Mouse (Mus musculus) retina, postnatal 1 day (tissue): ENCODE results near the gene Dhx16.
"Not testable (repeated sequence)": the region's sequence is repeated elsewhere in the genome, so short reads cannot be mapped to it uniquely, and the experiment has no call there.

Experiments used
- DNase-seq: peaks from one replicate; pipeline ENCODE4 v3.0.0-alpha.2; 2012

The Dhx16 gene

DNA sequence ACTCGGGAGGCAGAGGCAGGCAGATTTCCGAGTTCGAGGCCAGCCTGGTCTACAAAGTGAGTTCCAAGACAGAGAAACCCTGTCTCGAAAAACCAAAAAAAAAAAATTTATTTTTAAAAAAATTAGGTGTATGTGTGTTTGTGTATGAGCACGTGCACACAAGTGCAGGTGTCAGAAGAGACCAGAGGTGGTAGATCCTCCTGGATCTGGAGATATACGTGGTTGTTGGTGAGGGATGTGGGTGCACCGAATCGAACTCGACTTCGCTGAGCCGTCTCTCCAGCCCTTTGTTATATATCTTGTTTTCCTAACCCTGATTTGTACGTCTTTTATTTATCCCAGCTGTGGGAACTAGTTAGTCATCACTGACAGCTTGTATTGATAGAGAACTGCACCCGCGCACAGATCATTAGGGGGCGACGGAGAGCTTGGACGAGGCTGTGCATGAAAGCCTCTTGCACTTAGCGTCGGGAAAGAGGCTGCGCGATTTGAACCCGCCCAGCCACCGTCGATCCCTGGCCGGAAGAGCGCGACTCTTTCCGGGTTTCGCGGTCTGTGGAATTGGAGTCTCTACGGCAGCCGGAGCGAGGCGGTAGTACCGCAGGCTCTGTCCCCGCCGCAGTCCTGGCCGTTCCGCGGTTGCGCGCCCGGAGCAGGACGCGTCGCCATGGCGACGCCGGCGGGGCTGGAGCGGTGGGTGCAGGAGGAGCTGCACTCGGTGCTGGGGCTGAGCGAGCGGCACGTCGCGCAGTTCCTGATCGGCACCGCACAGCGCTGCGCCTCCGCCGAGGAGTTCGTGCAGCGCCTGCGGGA lies at the start of gene Dhx16:
Dhx16 (plus strand) TSS at position 575 of the 813 bp plus-strand sequence.
- peak; percentile 98 for DNase-seq

DNA sequence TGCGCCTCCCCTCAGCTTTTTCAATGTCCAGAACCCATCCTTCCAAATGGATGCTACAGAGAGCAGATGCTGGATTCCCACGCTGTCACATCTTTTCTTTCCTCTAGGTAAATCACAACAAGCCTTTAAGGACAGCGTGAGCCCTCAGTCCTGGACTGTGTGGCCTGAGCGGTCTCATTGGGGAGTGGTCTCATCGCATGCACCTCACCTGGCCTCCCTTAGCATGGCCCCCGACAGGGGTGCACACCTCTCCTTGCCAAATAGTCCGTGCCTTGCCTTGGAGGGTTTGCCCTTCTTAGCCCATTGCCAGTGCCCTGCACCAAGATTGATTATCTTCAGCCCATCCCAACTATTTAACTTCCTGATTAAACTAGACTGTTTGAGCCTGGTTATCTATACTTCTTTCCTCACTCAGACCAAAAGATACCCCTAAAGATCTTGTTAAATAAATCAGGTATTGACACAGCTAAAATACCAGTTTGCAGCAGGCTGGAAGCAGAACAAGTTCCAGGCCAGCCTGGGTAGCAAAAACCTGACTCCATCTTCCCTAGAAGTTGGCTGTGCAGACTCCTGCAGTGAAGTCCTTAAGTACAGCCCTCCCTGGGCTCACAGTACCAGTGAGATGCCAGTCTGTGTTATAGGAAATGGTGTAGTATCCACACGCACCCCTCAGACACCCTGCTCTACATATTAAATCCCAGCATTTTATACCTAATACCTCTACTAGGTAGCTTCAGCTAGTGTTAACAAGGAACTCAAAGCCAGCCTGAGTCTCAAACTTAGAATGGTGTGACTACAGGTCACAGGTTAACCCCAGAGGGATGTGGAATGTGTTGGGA lies 47.0 kb upstream of the Dhx16 start:
- DNase-seq: peak; percentile 37

DNA sequence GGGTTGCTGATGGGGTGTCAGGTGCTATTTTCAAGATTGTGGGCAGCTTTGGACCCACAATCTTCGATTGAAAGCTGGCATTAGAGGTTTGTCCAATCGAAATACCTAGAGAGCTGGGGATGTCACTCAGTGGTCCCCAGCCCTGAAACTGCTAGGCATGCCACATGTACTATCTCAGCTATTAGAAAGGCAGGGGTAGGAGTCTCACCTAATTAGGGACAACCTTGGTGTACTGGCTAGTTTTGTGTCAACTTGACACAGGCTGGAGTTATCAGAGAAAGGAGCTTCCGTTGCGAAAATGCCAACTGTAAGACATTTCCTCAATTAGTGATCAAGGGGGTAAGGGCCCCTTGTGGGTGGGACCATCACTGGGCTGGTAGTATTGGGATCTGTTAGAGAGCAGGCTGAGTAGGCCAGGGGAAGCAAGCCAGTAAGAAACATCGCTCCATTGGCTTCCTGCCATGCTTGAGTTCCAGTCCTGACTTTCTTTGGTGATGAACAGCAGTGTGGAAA lies 46.3 kb upstream of the Dhx16 start:
- DNase-seq: no peak

DNA sequence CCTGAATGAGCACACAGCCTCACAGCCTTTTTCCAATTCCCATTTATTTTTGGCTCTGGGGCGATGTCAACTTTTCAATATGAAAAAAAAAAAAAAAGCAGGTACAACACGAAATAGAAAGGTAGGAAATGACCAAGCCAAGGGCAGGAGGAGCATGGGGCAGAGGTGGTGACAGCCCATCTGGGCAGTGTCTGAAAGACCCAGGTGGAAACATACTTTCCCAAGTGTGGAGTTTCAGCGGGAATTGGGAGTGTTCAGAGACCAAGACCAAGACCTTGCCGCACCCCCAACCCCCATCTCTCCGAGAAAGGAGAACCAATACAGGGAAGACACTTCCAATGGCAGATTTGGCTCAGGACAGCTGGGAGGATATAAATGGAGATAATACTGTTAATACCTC lies 45.7 kb upstream of the Dhx16 start:
- peak; percentile 18 for DNase-seq

DNA sequence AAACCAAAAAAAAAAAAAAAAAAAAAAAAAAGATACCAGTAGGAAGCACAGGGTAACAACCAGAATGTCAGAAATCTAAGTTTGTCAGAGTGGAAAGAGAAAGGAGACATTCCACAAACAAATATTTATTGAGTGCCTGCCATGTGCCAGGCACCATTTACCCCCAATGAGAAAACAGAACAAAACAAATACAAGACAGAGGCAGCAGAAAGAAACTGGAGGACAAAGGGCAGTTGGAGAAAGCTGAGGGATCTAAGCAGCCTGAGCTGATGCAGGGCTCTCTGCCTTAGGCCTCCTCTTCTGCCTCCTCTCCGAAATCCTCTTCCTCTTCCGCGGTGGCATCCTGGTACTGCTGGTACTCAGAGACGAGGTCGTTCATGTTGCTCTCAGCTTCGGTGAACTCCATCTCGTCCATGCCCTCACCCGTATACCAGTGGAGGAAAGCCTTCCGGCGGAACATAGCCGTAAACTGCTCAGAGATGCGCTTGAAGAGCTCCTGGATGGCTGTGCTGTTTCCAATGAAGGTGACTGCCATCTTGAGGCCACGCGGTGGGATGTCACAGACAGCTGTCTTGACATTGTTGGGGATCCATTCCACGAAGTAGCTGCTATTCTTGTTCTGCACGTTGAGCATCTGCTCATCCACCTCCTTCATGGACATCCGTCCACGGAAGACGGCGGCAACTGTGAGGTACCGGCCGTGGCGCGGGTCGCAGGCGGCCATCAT lies 44.8 kb upstream of the Dhx16 start:
- DNase-seq: peak; percentile 34

DNA sequence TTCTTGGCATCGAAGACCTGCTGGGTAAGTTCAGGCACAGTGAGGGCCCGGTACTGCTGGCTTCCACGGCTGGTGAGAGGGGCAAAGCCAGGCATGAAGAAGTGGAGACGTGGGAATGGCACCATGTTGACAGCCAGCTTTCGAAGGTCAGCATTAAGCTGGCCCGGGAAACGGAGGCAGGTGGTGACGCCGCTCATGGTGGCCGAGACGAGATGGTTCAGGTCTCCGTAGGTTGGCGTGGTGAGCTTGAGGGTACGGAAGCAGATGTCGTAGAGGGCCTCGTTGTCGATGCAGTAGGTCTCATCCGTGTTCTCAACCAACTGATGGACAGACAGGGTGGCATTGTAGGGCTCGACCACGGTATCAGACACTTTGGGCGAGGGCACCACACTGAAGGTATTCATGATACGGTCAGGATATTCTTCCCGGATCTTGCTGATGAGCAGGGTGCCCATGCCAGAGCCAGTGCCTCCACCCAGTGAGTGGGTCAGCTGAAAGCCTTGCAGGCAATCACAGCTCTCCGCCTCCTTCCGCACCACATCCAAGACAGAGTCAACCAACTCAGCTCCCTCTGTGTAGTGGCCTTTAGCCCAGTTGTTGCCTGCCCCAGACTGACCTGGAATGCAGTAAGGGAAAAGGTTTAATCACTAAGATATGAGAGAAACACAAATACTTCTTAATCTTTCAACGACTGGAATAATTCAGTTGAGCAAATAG lies 44.0 kb upstream of the Dhx16 start:
- no peak for DNase-seq

DNA sequence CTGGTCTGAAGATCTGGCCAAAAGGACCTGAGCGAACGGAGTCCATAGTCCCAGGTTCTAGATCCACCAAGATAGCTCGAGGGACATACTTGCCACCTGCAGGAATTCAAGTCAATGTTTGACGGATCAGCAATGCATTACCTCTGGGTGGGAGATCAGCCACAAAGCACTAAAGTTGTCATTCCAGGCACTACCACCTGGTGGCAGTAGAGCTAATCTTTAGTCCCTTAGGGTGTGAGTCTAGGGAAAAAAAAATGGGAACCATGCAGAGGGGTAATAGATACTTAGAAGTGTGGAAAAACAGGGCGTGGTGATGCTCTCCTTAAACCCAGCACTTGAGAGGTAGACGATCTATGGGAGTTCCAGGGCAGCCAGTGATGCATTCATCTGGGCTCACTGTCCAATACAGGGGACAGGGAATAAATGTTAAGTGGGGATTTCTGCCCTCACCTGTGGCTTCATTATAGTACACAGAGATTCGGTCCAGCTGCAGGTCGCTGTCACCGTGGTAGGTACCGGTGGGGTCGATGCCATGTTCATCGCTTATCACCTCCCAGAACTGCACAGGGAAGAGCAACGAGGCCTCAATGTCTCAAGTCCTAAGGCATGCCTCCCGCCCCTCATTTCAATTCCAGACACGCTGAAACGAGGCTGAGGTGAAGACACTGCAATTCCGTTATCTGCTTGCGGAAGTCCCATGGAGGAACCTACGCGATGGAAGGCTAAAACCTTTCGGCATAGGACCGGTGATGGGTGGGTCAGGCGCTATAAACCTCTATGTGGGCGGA lies 43.2 kb upstream of the Dhx16 start:
- DNase-seq: peak; percentile 94

DNA sequence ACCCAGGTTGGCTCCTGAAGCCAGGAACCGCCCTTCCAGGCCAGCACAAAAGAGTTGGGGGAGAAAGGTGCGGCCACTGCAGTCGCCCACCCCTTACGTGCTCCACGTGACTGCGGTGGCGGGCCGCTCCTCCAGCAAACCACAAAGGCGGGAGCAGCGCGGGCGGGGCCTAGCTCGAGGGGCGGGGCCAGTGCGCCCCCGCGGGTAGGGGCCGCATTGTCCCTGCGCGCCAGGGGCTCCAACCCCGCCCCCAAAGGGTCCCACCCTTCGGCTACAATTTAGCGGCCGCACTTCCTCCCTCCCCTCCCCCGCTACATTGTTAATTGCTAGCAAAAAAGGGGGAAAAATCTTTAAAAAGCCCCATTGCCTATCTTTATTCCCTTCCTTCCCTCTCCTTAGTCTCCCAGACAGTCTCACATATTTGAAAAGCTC lies 42.6 kb upstream of the Dhx16 start:
- DNase-seq: peak; percentile 92

DNA sequence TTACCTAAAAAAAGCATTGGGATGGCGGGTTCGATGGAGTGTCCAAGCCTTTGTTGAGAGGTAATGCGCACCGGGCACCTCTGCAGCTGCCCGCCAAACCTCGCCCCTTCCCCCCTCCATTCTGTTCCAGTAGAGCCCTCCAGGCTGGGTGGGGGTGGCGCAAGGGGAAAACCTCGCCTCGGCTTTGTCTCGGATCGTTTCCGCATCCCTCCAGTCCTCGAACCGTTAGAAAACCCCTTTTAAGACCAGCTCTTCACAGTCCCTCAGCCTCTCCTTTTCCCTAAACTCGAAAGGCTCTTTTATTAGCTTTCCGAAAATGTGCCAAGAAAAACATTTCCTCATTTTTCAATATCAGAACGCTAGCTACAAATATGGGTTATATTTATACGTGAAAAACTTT lies 42.1 kb upstream of the Dhx16 start:
- DNase-seq: peak; percentile 78

DNA sequence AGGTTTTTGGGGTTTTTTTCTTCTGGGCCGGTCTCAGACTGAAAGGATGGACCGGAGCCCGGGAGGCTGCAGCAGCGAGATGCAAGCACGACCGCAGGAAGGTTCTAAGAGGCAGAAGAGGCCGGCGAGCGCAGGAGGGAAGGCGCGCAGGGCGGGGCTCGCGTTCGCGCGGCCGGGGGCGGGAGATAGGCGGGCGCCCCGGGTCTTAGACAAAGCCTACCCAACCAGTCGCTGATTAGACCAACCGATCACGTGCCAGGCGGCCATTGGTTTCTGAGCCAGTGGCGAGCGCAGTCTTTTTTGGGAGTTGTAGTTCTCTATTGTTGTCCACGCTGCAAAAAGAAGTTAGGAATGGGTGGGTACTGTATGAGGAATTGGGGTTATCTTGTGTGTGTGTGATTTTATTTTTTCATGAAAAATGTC lies 41.5 kb upstream of the Dhx16 start, which contains the start of gene Tubb5:
Tubb5 (minus strand) TSS at position 185 of the 423 bp plus-strand sequence.
- peak; percentile 98 for DNase-seq

DNA sequence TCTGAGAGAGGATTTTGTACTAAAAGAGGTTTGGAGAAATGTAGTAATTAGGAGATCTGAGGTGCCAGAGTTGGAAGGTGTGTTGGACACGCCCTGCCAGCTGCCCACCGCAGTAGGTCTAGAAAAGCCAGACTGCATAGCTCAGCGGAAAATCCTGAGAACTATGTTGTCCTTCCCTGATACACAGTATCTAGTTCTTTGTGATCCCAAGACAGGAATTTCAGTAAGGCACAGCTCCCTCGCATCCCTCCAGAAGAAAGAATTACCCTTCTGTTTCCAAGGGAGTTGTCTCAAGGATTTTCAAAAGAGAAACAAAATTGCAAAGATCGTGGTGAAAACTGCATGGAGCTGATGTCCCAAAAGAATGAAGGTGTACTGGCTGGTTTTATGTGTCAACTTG lies 41.0 kb upstream of the Dhx16 start:
- no peak for DNase-seq

DNA sequence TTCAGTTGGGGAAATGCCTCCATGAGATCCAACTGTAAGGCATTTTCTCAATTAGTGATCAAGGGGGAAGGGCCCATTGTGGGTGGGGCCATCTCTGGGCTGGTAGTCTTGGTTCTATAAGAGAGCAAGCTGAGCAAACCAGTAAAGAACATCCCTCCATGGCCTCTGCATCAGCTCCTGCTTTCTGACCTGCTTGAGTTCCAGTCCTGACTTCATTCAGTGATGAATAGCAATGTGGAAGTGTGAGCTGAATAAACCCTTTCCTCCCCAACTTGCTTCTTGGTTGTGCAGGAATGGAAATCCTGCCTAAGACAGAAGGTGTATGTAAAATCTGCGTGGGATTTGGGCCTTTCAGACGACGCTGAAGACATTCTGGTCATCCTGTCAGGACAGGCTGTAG lies 40.6 kb upstream of the Dhx16 start:
- not testable (repeated sequence) for DNase-seq

DNA sequence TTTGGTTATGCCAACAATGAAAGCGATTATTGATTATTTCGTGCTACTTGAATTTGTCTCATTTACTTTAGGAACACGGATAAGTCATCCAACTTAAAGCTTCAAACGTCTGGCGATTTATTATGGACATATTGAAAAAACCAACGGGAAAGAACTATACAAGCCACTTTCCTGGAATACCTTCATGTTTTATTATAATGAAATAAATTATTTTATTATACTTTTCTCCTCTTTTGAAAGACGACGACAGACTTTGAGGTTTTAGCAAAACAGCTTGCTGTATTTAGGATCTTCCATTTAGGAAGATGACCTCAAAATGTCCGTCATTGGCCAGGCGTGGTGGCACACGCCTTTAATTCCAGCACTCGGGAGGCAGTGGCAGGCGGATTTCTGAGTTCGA lies 39.1 kb upstream of the Dhx16 start:
- DNase-seq: no peak

DNA sequence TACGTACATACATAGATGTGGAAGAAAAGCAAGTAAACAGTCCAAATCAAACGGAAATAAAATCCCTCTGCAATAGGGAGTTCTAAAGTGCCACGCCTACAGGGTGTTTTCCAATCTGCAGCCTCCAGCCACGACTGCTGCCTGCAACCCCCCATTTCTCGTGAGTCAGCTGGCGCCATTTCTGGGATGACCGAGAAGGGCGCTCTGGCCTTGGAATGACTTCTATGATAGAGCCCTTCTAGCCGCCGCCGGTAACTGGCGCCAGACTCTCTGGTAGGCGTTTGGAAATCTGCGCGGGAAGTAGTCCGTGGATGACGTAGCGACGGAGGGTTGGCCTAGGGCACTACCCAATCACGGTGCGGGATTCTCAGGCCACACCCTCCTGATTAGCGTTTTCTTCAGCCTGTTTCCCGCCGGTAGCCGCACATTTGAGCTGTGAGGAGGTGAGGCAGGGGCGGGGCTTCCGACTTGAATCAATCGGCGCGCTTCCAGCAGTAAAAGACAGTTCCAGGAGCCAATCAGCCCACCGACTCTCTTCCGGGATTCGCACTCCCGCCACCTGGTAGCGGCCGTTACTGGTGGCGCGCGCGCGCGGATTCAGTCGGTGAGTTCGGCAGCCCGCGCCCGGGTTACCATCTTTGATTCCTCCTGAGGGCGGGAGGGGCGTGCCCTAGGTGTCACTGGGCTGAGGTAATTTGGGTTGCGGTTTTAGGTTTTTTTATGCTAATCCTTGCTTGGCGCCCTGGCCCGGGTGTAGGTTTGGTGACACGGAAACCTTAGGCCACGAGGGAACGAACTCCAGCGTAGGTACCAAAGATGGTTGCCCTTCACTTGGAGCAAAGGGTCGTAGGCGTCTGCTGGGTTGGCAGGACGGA lies 38.3 kb upstream of the Dhx16 start, which contains the start of gene Mdc1:
Mdc1 (plus strand) TSS at position 440 of the 875 bp plus-strand sequence.
- peak; percentile 100 for DNase-seq

DNA sequence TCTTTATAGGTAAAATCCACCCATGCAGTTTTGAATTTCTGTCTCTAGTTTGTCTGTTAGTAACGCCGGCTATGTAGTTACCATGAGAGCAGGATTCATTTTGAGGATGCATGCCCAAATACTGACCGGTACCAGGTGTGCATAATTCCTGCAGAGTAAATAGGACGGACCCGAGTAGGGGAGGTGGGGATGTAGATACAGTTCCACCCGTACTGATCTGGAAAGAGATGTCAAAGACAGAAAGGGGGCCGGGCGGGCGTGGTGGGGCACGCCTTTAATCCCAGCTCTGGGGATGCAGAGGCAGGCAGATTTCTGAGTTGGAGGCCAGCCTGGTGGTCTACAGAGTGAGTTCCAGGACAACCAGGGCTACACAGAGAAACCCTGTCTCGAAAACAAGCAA lies 37.6 kb upstream of the Dhx16 start:
- DNase-seq: no peak

DNA sequence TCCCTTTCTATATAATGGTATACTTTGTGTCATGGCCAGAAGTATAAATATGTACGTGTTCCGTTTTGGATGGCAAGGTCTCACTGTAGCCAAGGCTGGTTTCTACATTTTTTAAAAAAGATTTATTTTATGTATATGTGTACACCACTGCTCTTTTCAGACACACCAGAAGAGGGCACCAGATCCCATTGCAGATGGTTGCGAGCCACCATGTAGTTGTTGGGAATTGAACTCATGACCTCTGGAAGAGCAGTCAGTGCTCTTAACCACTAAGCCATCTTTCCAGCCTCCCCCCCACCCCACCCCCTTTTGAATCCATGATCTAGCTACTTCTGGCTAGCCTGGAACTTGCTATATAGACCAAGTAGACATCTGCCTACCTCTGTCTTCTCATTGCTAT lies 36.1 kb upstream of the Dhx16 start:
- no peak for DNase-seq

DNA sequence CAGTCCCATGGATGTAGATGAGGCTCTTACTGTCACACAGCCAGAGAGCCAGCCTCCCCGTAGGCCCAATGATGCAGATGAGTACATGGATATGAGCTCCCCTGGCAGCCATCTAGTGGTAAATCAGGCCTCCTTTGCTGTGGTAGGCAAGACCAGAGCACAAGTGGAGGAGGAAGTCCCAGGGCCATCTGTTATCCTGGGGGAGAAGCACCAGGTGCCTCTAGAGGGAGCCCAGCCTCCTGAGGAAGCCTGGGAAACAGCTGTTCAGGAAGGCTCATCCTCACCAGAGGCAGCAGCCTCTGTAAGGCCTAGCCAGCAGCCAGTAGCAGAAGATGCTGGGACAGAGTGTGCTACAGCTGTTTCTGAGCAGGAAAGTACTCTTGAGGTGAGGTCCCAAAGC lies 31.5 kb upstream of the Dhx16 start:
- DNase-seq: peak; percentile 57

DNA sequence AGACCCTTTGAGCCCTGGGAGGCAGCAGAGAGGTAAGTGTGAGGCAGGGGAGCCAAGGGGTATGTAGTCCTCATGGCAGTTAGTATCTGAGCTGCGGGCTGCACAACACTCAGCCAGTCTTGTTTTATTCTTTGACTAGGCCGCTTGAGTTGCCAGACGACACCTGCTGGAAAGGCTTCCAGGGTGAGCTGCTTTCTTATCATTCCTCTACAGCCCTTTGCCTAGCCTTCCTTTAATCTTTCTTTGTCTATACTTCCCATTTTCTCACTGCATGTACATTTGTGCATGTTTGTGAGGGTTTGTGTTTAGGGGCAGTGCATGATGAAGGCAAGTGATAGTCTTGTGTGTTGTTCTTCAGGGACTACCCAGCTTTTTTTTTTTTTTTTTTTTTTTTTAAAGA lies 28.6 kb upstream of the Dhx16 start:
- DNase-seq: no peak

DNA sequence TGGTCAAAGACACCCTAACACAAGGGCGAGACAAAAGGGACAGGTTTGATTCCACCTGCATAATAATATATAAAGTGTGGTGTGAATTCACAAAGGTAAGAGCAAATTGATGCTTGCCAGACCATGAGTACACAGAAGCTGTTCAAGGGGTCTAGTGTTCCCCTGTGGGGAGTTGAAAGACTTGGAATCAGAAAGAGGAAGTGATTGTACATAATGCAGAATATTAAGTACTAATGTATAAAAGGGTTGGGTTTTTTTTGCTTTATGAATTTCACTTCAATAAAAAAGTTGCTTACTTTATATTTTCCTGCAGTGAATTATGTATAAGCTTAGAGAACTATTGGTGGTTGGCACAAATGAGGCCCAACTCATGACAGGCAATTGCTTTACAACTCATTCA lies 20.2 kb upstream of the Dhx16 start:
- no peak for DNase-seq

DNA sequence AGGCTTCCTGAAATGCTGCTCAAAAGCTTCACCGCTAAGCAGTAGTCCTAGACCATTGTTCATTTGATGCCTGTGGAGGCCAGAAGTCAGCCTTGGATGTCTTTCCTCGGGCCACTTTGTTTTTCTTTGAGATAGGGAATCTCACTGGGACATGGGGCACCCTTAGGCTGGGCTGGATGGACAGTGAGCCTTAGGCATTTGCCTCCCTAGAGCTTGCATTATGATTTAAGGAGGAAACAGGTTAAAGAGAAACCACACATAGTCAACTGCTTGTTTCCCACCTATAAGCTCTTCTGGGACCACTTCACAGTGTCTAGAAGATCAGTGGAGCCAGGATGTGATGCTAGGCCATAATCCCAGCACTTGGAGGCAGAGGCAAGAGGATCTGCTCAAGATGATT lies 19.8 kb upstream of the Dhx16 start:
- no peak for DNase-seq
